Mouse (Mus musculus) CH12.LX (cell line): ENCODE data around the gene Syn3. TPM values are rescaled to one million over a fixed set of nuclear protein-coding genes. Genes with fewer than 3 reads are reported as not detected.

Experiments
- DNase-seq: peaks from one replicate; pipeline ENCODE4 v3.0.0-alpha.2; 2013; ENCODE audit errors: extremely low read depth
- H3K27ac ChIP-seq: 2 replicates; pipeline ENCODE4 v1.5.1; 2012; ENCODE audit warnings: low read depth, mild to moderate bottlenecking, control low read depth, moderate library complexity; ENCODE audit not compliant: insufficient read depth
- H3K27me3 ChIP-seq: replicated peaks from 2 replicates; pipeline ENCODE3; 2012; ENCODE audit warnings: inconsistent platforms
- H3K36me3 ChIP-seq, 2 experiments: replicated peaks in 1 of 2; 2 replicates each; pipeline versions ENCODE3 to v1.6.1; 2012; ENCODE audit warnings: inconsistent platforms in 1 of 2, low read length in 1 of 2, mild to moderate bottlenecking in 1 of 2, mixed read lengths in 1 of 2, moderate library complexity in 1 of 2; ENCODE audit not compliant: control insufficient read depth in 1 of 2, insufficient read depth in 1 of 2
- H3K4me1 ChIP-seq, 2 experiments: 2 replicates each; pipeline ENCODE4 v1.6.1; 2012; ENCODE audit warnings: inconsistent platforms in 1 of 2, moderate library complexity in 1 of 2; ENCODE audit not compliant: insufficient read depth in 2 of 2, control insufficient read depth in 1 of 2
- H3K4me2 ChIP-seq: 2 replicates; pipeline ENCODE4 v1.6.1; 2012; ENCODE audit warnings: low read depth, mild to moderate bottlenecking, control low read depth; ENCODE audit not compliant: poor library complexity, insufficient read depth, severe bottlenecking
- H3K4me3 ChIP-seq, 3 experiments: fragments of 150-350 bp in 1 of 3; sonication (generic) in 1 of 3; replicated peaks in 1 of 3; 2 replicates each; pipeline versions ENCODE3 to v1.5.1; 2011 to 2012; ENCODE audit warnings: low read depth in 2 of 3, low read length in 2 of 3, mild to moderate bottlenecking in 2 of 3, moderate library complexity in 2 of 3, control low read depth in 1 of 3, improper control_type of control experiment in 1 of 3, inconsistent platforms in 1 of 3, mixed read lengths in 1 of 3; ENCODE audit not compliant: poor library complexity in 1 of 3
- H3K79me2 ChIP-seq: replicated peaks from 2 replicates; pipeline ENCODE4 v1.6.1; 2012; ENCODE audit warnings: mild to moderate bottlenecking, moderate library complexity; ENCODE audit not compliant: control insufficient read depth, poor library complexity, insufficient read depth, severe bottlenecking; ENCODE audit errors: extremely low read depth
- H3K9ac ChIP-seq: 2 replicates; pipeline ENCODE4 v1.6.1; 2012; ENCODE audit warnings: low read depth, mild to moderate bottlenecking, control low read depth, moderate library complexity; ENCODE audit not compliant: insufficient read depth
- H3K9me3 ChIP-seq: replicated peaks from 2 replicates; pipeline ENCODE3; 2012; ENCODE audit warnings: low read length, inconsistent platforms, mixed read lengths
- BHLHE40 ChIP-seq: IDR thresholded peaks from 2 replicates; pipeline ENCODE4 v1.6.1; 2011; ENCODE audit warnings: mild to moderate bottlenecking, low read depth, low read length, improper control_type of control experiment
- CTCF ChIP-seq, 2 experiments: IDR thresholded peaks in 1 of 2; conservative IDR thresholded peaks in 1 of 2; 2 replicates each; pipeline ENCODE4 v1.5.1; 2011 to 2012; ENCODE audit warnings: low read depth in 2 of 2, low read length in 2 of 2, improper control_type of control experiment in 1 of 2, inconsistent platforms in 1 of 2, mild to moderate bottlenecking in 1 of 2, moderate library complexity in 1 of 2
- E2F4 ChIP-seq: IDR thresholded peaks from 2 replicates; pipeline ENCODE4 v1.6.1; 2011; ENCODE audit warnings: low read depth, low read length, improper control_type of control experiment; ENCODE audit not compliant: insufficient replicate concordance
- EP300 ChIP-seq: IDR thresholded peaks from 2 replicates; pipeline ENCODE4 v1.6.1; 2011; ENCODE audit warnings: low read length, improper control_type of control experiment
- ETS1 ChIP-seq: conservative IDR thresholded peaks from 2 replicates; pipeline ENCODE4 v1.6.1; 2012; ENCODE audit warnings: low read depth, mild to moderate bottlenecking, inconsistent platforms, low read length, improper control_type of control experiment, moderate library complexity
- JUN ChIP-seq: IDR thresholded peaks from 2 replicates; pipeline ENCODE4 v1.6.1; 2011; ENCODE audit warnings: low read depth, mild to moderate bottlenecking, low read length, improper control_type of control experiment, moderate library complexity; ENCODE audit not compliant: insufficient read depth
- JUND ChIP-seq: conservative IDR thresholded peaks from 2 replicates; pipeline ENCODE4 v1.6.1; 2011; ENCODE audit warnings: low read depth, low read length, improper control_type of control experiment
- KAT2A ChIP-seq: IDR thresholded peaks from 2 replicates; pipeline ENCODE4 v1.6.1; 2012; ENCODE audit warnings: low read length, improper control_type of control experiment, inconsistent platforms; ENCODE audit not compliant: insufficient replicate concordance
- MAFK ChIP-seq: IDR thresholded peaks from 2 replicates; pipeline ENCODE4 v1.6.1; 2011; ENCODE audit warnings: low read length, improper control_type of control experiment; ENCODE audit not compliant: insufficient replicate concordance
- MAX ChIP-seq: IDR thresholded peaks from 2 replicates; pipeline ENCODE4 v1.6.1; 2011; ENCODE audit warnings: low read length, improper control_type of control experiment
- MYC ChIP-seq: IDR thresholded peaks from 2 replicates; pipeline ENCODE4 v1.6.1; 2011; ENCODE audit warnings: low read depth, mild to moderate bottlenecking, improper control_type of control experiment, low read length
- NELFE ChIP-seq: IDR thresholded peaks from 2 replicates; pipeline ENCODE4 v1.6.1; 2011; ENCODE audit warnings: low read depth, low read length, improper control_type of control experiment
- NRF1 ChIP-seq: IDR thresholded peaks from 2 replicates; pipeline ENCODE4 v1.6.1; 2014; ENCODE audit warnings: low read depth, mild to moderate bottlenecking, inconsistent platforms, low read length, improper control_type of control experiment, moderate library complexity
- POLR2AphosphoS2 ChIP-seq: IDR thresholded peaks from 2 replicates; pipeline ENCODE4 v1.6.1; 2011; ENCODE audit warnings: low read depth, low read length, improper control_type of control experiment
- RAD21 ChIP-seq: IDR thresholded peaks from 2 replicates; pipeline ENCODE4 v1.6.1; 2011; ENCODE audit warnings: low read depth, mild to moderate bottlenecking, low read length, improper control_type of control experiment, moderate library complexity
- SIN3A ChIP-seq: IDR thresholded peaks from 2 replicates; pipeline ENCODE4 v1.6.1; 2012; ENCODE audit warnings: low read length, improper control_type of control experiment, inconsistent platforms
- SMC3 ChIP-seq: IDR thresholded peaks from 2 replicates; pipeline ENCODE4 v1.6.1; 2011; ENCODE audit warnings: low read depth, low read length, improper control_type of control experiment
- TBP ChIP-seq: conservative IDR thresholded peaks from 2 replicates; pipeline ENCODE4 v1.6.1; 2011; ENCODE audit warnings: low read depth, low read length, improper control_type of control experiment
- TCF12 ChIP-seq: IDR thresholded peaks from 2 replicates; pipeline ENCODE4 v1.6.1; 2014; ENCODE audit warnings: low read depth, mild to moderate bottlenecking, inconsistent platforms, low read length, improper control_type of control experiment
- USF1 ChIP-seq: IDR thresholded peaks from 2 replicates; pipeline ENCODE4 v1.6.1; 2014; ENCODE audit warnings: low read depth, mild to moderate bottlenecking, inconsistent platforms, low read length, improper control_type of control experiment
- USF2 ChIP-seq: conservative IDR thresholded peaks from 2 replicates; pipeline ENCODE4 v1.6.1; 2011; ENCODE audit warnings: low read depth, low read length, improper control_type of control experiment
- ZC3H11A ChIP-seq: IDR thresholded peaks from 2 replicates; pipeline ENCODE4 v1.6.1; 2012; ENCODE audit warnings: low read depth, mild to moderate bottlenecking, inconsistent platforms, low read length, improper control_type of control experiment
- ZNF384 ChIP-seq: IDR thresholded peaks from 2 replicates; pipeline ENCODE4 v1.6.1; 2012; ENCODE audit warnings: low read depth, low read length, improper control_type of control experiment, inconsistent platforms
- dilution Hi-C: fragments of 300-500 bp; cut with MboI; formaldehyde crosslinking; loops from 2 replicates; pipeline ENCODE4 v1.14.3; 2020; ENCODE audit warnings: low sequenced_read_pairs; ENCODE audit not compliant: extremely low pct_unique_long_range_greater_than_20kb, extremely low pct_ligation_motif_present
- in situ Hi-C: fragments of 300-500 bp; cut with MboI; formaldehyde crosslinking; loops from 3 replicates; pipeline ENCODE4 v1.14.3; 2019; ENCODE audit warnings: low sequenced_read_pairs, low pct_ligation_motif_present, low pct_unique_long_range_greater_than_20kb, mixed read lengths
- polyA plus RNA-seq: library from polyadenylated mRNA; unstranded; fragments of >175 nt; gene quantifications from 2 replicates; pipeline ENCODE4 v1.2.1, GENCODE M21; 2012; ENCODE audit warnings: low read depth; ENCODE audit not compliant: insufficient read length
- total RNA-seq, 2 experiments: library from RNA; depleted of rRNA; stranded (reverse); fragments of 300-350 nt in 1 of 2; fragments of >200 nt in 1 of 2; gene quantifications; 2 replicates each; pipeline ENCODE4 v1.2.3; 2012 to 2014

Gene Syn3
- total and polyA plus RNA-seq, 3 experiments, result 2.8 to 8.9 (median 5.6) TPM

DNA sequence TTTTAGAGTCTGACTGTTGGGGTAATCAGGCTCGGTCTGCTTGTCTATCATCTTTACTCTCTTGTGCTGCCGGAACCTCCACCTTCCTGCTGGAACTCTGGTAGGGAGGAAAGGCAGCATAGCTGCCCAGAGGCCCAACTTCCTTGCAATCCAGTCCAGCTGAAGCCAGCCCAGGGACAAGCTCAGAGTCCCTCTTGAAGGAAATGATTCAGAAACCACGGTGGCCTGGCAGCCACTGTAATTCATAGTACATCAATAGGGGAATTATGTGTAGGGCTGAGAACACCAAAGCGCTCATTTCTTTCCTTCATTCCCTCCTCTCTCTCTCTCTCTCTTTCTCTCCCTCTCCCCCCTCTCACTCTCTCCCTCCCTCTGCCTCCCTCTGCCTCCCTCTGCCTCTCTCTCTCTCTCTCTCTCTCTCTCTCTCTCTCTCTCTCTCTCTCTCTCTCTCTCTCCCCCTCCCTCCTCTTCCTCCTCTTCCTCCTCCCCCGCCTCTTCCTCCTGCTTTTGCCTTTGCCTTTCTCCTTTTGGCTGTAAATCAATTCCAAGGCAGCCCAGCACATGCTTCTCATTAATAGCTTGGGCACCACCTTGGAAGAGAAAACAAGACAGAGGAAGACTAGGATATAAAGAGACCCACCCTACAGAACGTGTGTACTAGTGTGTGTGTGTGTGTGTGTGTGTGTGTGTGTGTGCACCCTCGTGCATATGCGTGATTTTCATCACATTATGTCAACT is 315.4 kb downstream of the Syn3 start:
- H3K27me3 ChIP-seq, result no peaks in the 10 kb centered on the region
- in situ Hi-C loops, result no loop called here
- no peak overlapping the region for H3K4me2 ChIP-seq
- H3K9me3 ChIP-seq, result no peaks in the 10 kb centered on the region
- no peak overlapping the region for H3K9ac ChIP-seq
- H3K36me3 ChIP-seq, result peaks cover 0 to 2% of the 10 kb centered on the region in 2 experiments
- H3K79me2 ChIP-seq, result no peaks in the 10 kb centered on the region
- no peak overlapping the region for H3K27ac ChIP-seq
- peaks cover 0 to 10% of the 10 kb centered on the region in 2 experiments; a peak in 2 of 4 replicates for H3K4me1 ChIP-seq
- TF ChIP-seq JUND (no peak), SMC3 (no peak)
- DNase-seq, result no peak
- dilution Hi-C loops, result no loop called here
- H3K4me3 ChIP-seq, result no peak overlapping the region

- no peak overlapping the region for H3K9ac ChIP-seq
- no peaks in the 10 kb centered on the region for H3K9me3 ChIP-seq
- peak; percentile 75 for DNase-seq
- TF ChIP-seq SMC3 (peak; percentile 95), USF1 (no peak), SIN3A (0 out of 2 replicates have a peak, but pooled peaks have one; percentile 14), CTCF (conservative IDR thresholded peaks at IDR 0.05 in 1 of 2, IDR thresholded peaks at IDR 0.05 in 1 of 2; ENCODE audit: low read depth in 2 of 2, low read length in 2 of 2) (peak; percentile 40 to 98; a peak in 3 of 4 replicates), RAD21 (peak; percentile 66), NELFE (peak; percentile 29; the same call in 1 of the 2 replicates)
- TF ChIP-seq, all 38 proteins: peak for 5
- Histone ChIP-seq H3K27me3 (no peaks in the 10 kb centered on the region), H3K27ac (no peak overlapping the region), H3K79me2 (no peaks in the 10 kb centered on the region), H3K4me1 (peaks cover 0 to 10% of the 10 kb centered on the region in 2 experiments; a peak in 2 of 4 replicates), H3K4me2 (no peak overlapping the region), H3K4me3 (no peak overlapping the region), H3K36me3 (peaks cover 0 to 2% of the 10 kb centered on the region in 2 experiments)
- dilution Hi-C loops, result no loop called here
- in situ Hi-C loops, result no loop called here
Observed at GRCm38 (mm10) chr10:86182183-86182805, 316.4 kb downstream of the Syn3 start.

GRCm38 (mm10) chr10:86176411-86176810 is 322.3 kb downstream of the Syn3 start:
- H3K9me3 ChIP-seq, result no peaks in the 10 kb centered on the region
- H3K4me2 ChIP-seq, result no peak overlapping the region
- in situ Hi-C loops, result no loop called here
- no peaks in the 10 kb centered on the region for H3K79me2 ChIP-seq
- no peak for DNase-seq
- no peak for TF ChIP-seq RAD21
- TF ChIP-seq TCF12, result no peak
- no peak for TF ChIP-seq USF1
- no peak for TF ChIP-seq MAFK
- no peak for TF ChIP-seq E2F4
- no peak for TF ChIP-seq KAT2A
- TF ChIP-seq ZNF384, result no peak
- no peak for TF ChIP-seq TBP
- TF ChIP-seq BHLHE40, result no peak
- no peak for TF ChIP-seq USF2
- no peak for TF ChIP-seq ZC3H11A
- TF ChIP-seq EP300, result no peak
- no peak for TF ChIP-seq ETS1
- TF ChIP-seq POLR2AphosphoS2, result no peak
- no peak for TF ChIP-seq NRF1
- no peak for TF ChIP-seq JUN
- TF ChIP-seq MYC, result no peak
- TF ChIP-seq MAX, result no peak
- H3K36me3 ChIP-seq, result no peaks in the 10 kb centered on the region
- H3K4me1 ChIP-seq, result peaks cover 2 to 6% of the 10 kb centered on the region in 2 experiments; a peak in 2 of 4 replicates
- dilution Hi-C loops, result no loop called here
- no peak overlapping the region for H3K27ac ChIP-seq
- no peaks in the 10 kb centered on the region for H3K27me3 ChIP-seq
- H3K4me3 ChIP-seq, result no peak overlapping the region
- no peak overlapping the region for H3K9ac ChIP-seq
